Mouse (Mus musculus) lung, adult 2 months (tissue): Measurements from ENCODE around the gene Cpm.

Experiments used
- CTCF ChIP-seq: fragments of 200-500 bp; IDR thresholded peaks from 2 replicates; pipeline ENCODE4 v1.5.1; 2011; ENCODE audit warnings: mild to moderate bottlenecking, low read length, control low read depth; ENCODE audit not compliant: insufficient read depth
- POLR2A ChIP-seq: fragments of 200-500 bp; IDR thresholded peaks from 2 replicates; pipeline ENCODE4 v1.6.1; 2011; ENCODE audit warnings: low read depth, mild to moderate bottlenecking, control low read depth, low read length, borderline replicate concordance; ENCODE audit errors: extremely low read depth

GRCm38 (mm10) chr10:117732184-117732583, 102.9 kb downstream of the Cpm start:
- TF ChIP-seq POLR2A (no peak), CTCF (no peak)
